Mouse (Mus musculus) brown adipose tissue, adult 24 weeks (tissue): ENCODE measurements at regions not wholly inside any gene's neighbourhood (a gene's known extent, or its start where the extent isn't known, plus 50 kb on each side); places are given as distances from the start of the nearest gene placed in this dataset.

Experiments used
- H3K27ac ChIP-seq: fragments of 200-500 bp; replicated peaks from 2 replicates; pipeline ENCODE4 v1.5.1; 2012; ENCODE audit warnings: low read depth, mild to moderate bottlenecking, low read length
- H3K4me1 ChIP-seq: fragments of 200-500 bp; 2 replicates; pipeline ENCODE4 v1.6.1; 2012; ENCODE audit warnings: low read length, mixed read lengths; ENCODE audit not compliant: control insufficient read depth, insufficient read depth, insufficient read length
- H3K4me3 ChIP-seq: fragments of 200-500 bp; 2 replicates; pipeline ENCODE4 v1.5.1; 2012; ENCODE audit warnings: low read depth, mild to moderate bottlenecking, low read length, moderate library complexity; ENCODE audit not compliant: insufficient read depth

- H3K27ac ChIP-seq, result no peak overlapping the region
These were observed 97.1 kb upstream of the Thy1 start for GRCm38 (mm10) chr9:43945997-43946649.

GRCm38 (mm10) chr9:43947089-43947488 lies 96.1 kb upstream of the Thy1 start:
- H3K4me1 ChIP-seq, result no peaks in the 10 kb centered on the region
- H3K27ac ChIP-seq, result no peak overlapping the region
- H3K4me3 ChIP-seq, result no peak overlapping the region

More at GRCm38 (mm10) chr9:43945997-43946649, 97.1 kb upstream of the Thy1 start:
- no peaks in the 10 kb centered on the region for H3K4me1 ChIP-seq
- H3K4me3 ChIP-seq, result no peak overlapping the region

- Histone ChIP-seq H3K27ac (no peak overlapping the region), H3K4me1 (no peaks in the 10 kb centered on the region), H3K4me3 (no peak overlapping the region)
These were observed 95.6 kb upstream of the Thy1 start for GRCm38 (mm10) chr9:43947490-43948150.

- Histone ChIP-seq H3K4me3 (no peak overlapping the region), H3K27ac (no peak overlapping the region), H3K4me1 (no peaks in the 10 kb centered on the region)
These were observed 90.1 kb upstream of the Thy1 start for GRCm38 (mm10) chr9:43953128-43953527.

- Histone ChIP-seq H3K27ac (no peak overlapping the region), H3K4me1 (no peaks in the 10 kb centered on the region), H3K4me3 (no peak overlapping the region)
These were observed 83.6 kb upstream of the Thy1 start for GRCm38 (mm10) chr9:43959541-43959940.

- Histone ChIP-seq H3K4me1 (no peaks in the 10 kb centered on the region), H3K27ac (no peak overlapping the region), H3K4me3 (no peak overlapping the region)
These were observed 81.8 kb upstream of the Thy1 start for GRCm38 (mm10) chr9:43961431-43961830.

- Histone ChIP-seq H3K4me1 (no peaks in the 10 kb centered on the region), H3K4me3 (no peak overlapping the region), H3K27ac (no peak overlapping the region)
These were observed 78.0 kb upstream of the Thy1 start for GRCm38 (mm10) chr9:43965171-43965570.

- no peak overlapping the region for H3K27ac ChIP-seq
- H3K4me3 ChIP-seq, result no peak overlapping the region
- no peaks in the 10 kb centered on the region for H3K4me1 ChIP-seq
These were observed 77.4 kb upstream of the Thy1 start for GRCm38 (mm10) chr9:43965811-43966210.

- H3K4me1 ChIP-seq, result no peaks in the 10 kb centered on the region
- no peak overlapping the region for H3K27ac ChIP-seq
- H3K4me3 ChIP-seq, result no peak overlapping the region
These were observed 73.0 kb upstream of the Thy1 start for GRCm38 (mm10) chr9:43970043-43970795.

- no peak overlapping the region for H3K4me3 ChIP-seq
- H3K27ac ChIP-seq, result no peak overlapping the region
- H3K4me1 ChIP-seq, result no peaks in the 10 kb centered on the region
These were observed 72.3 kb upstream of the Thy1 start for GRCm38 (mm10) chr9:43970858-43971257.

- Histone ChIP-seq H3K4me3 (no peak overlapping the region), H3K4me1 (no peaks in the 10 kb centered on the region), H3K27ac (no peak overlapping the region)
These were observed 70.9 kb upstream of the Thy1 start for GRCm38 (mm10) chr9:43972290-43972689.

GRCm38 (mm10) chr9:43975405-43975804 lies 67.8 kb upstream of the Thy1 start:
- Histone ChIP-seq H3K27ac (no peak overlapping the region), H3K4me3 (no peak overlapping the region), H3K4me1 (no peaks in the 10 kb centered on the region)

- no peak overlapping the region for H3K4me3 ChIP-seq
- no peaks in the 10 kb centered on the region for H3K4me1 ChIP-seq
- H3K27ac ChIP-seq, result no peak overlapping the region
These were observed 66.8 kb upstream of the Thy1 start for GRCm38 (mm10) chr9:43976366-43976765.

- H3K4me1 ChIP-seq, result no peaks in the 10 kb centered on the region
These were observed 65.4 kb upstream of the Thy1 start for GRCm38 (mm10) chr9:43977773-43978172.

GRCm38 (mm10) chr9:43981376-43981775 lies 61.8 kb upstream of the Thy1 start:
- Histone ChIP-seq H3K4me1 (no peaks in the 10 kb centered on the region), H3K27ac (no peak overlapping the region), H3K4me3 (no peak overlapping the region)

More at GRCm38 (mm10) chr9:43977773-43978172, 65.4 kb upstream of the Thy1 start:
- no peak overlapping the region for H3K27ac ChIP-seq
- H3K4me3 ChIP-seq, result no peak overlapping the region
